Mouse (Mus musculus) layer of hippocampus, postnatal 10 days (tissue): ENCODE data around the gene Kif20b. TPM values are rescaled to one million over a fixed set of nuclear protein-coding genes. Genes with fewer than 3 reads are reported as not detected.

Experiments
- DNase-seq, 2 experiments: peaks; one replicate each; pipeline ENCODE4 v3.0.0; 2021; ENCODE audit warnings: low spot score in 2 of 2
- microRNA-seq, 2 experiments: library from miRNA; unstranded; fragments of <30 nt; microRNA quantifications; one replicate each; pipeline ENCODE4 v1.2.0; 2021
- total RNA-seq, 2 experiments: library from RNA; stranded (reverse); gene quantifications; 2 replicates each; pipeline ENCODE4 v1.2.3; 2021

Kif20b gene
- total RNA-seq, 2 experiments from 2014 or later, result 2.6 to 2.8 TPM

- no peak for DNase-seq
Observed at GRCm38 (mm10) chr19:34920066-34920465, 2.1 kb upstream of the Kif20b start.

GRCm38 (mm10) chr19:34920531-34920930, 1.6 kb upstream of the Kif20b start:
- DNase-seq, result no peak

- DNase-seq, result peak; percentile 10 to 16
Observed at GRCm38 (mm10) chr19:34921253-34921651, 909 bp upstream of the Kif20b start.

- no peak for DNase-seq
Observed at GRCm38 (mm10) chr19:34922603-34922963, 422 bp downstream of the Kif20b start.

GRCm38 (mm10) chr19:34947206-34947605, 25.0 kb downstream of the Kif20b start:
- DNase-seq, result no peak

- DNase-seq, result no peak
Observed at GRCm38 (mm10) chr19:34953842-34954541, 31.8 kb downstream of the Kif20b start.

- DNase-seq, result no peak
Observed at GRCm38 (mm10) chr19:34959369-34959768, 37.2 kb downstream of the Kif20b start.

- no peak for DNase-seq
Observed at GRCm38 (mm10) chr19:34984742-34985141, 62.6 kb downstream of the Kif20b start.

GRCm38 (mm10) chr19:34990443-34990842, 68.3 kb downstream of the Kif20b start:
- peak; percentile 6 to 35 for DNase-seq

GRCm38 (mm10) chr19:34992969-34993527, 70.9 kb downstream of the Kif20b start:
- peak; percentile 67 to 68 for DNase-seq

- no peak for DNase-seq
Observed at GRCm38 (mm10) chr19:35015058-35015457, 92.9 kb downstream of the Kif20b start.

- DNase-seq, result no peak
Observed at GRCm38 (mm10) chr19:35017474-35018208, 95.5 kb downstream of the Kif20b start.

GRCm38 (mm10) chr19:35018209-35018581, 96.0 kb downstream of the Kif20b start:
- DNase-seq, result no peak

Small RNAs within 50 kb of the gene (microRNA-seq; reads per million reads assigned to microRNA genes)
- gene Mir1950, result 0 to 0.22 reads per million in 2 experiments

Other genes with a start within 250 kb of the Kif20b start
- gene Slc16a12, start 175.1 kb upstream of the Kif20b start, total RNA-seq, result 1 to 10 TPM; 2.5 to 3.0 TPM
- 10 to 100 TPM; 18.4 to 18.7 TPM for gene Pank1, start 42.9 kb upstream of the Kif20b start, total RNA-seq